Mouse (Mus musculus) lung, embryonic 14.5 days (tissue): ENCODE results near the gene Cd300lb. TPM values are rescaled to one million over a fixed set of nuclear protein-coding genes. Genes with fewer than 3 reads are reported as not detected.

ENCODE experiments used
- ATAC-seq: fragments of 200-750 bp; cut with Nextera tagmentation; 2 replicates; pipeline ENCODE4 v1.8.0; 2017; ENCODE audit warnings: mild to moderate bottlenecking, moderate TSS enrichment, moderate library complexity; ENCODE audit not compliant: insufficient read depth
- DNase-seq: peaks from one replicate; pipeline ENCODE4 v3.0.0-alpha.2; 2015
- H3K27ac ChIP-seq: fragments of 300-500 bp; sonication (generic); 2 replicates; pipeline ENCODE4 v1.5.1; 2014; ENCODE audit warnings: low read depth, mild to moderate bottlenecking, moderate library complexity
- H3K27me3 ChIP-seq: fragments of 300-500 bp; sonication (generic); 2 replicates; pipeline ENCODE4 v1.6.1; 2014; ENCODE audit warnings: low read length, control low read depth; ENCODE audit not compliant: insufficient read depth
- H3K36me3 ChIP-seq: fragments of 300-500 bp; sonication (generic); 2 replicates; pipeline ENCODE4 v1.6.1; 2014; ENCODE audit warnings: control low read depth; ENCODE audit not compliant: insufficient read depth
- H3K4me1 ChIP-seq: fragments of 300-500 bp; sonication (generic); 2 replicates; pipeline ENCODE4 v1.6.1; 2014; ENCODE audit warnings: antibody characterized with exemption, control low read depth; ENCODE audit not compliant: insufficient read depth
- H3K4me2 ChIP-seq: fragments of 300-500 bp; sonication (generic); 2 replicates; pipeline ENCODE4 v1.6.1; 2014; ENCODE audit warnings: mild to moderate bottlenecking
- H3K4me3 ChIP-seq: fragments of 300-500 bp; sonication (generic); 2 replicates; pipeline ENCODE4 v1.5.1; 2014; ENCODE audit warnings: low read depth, low read length
- H3K9ac ChIP-seq: fragments of 300-500 bp; sonication (generic); 2 replicates; pipeline ENCODE4 v1.6.1; 2014
- H3K9me3 ChIP-seq: fragments of 300-500 bp; sonication (generic); 2 replicates; pipeline ENCODE4 v1.6.1; 2016; ENCODE audit warnings: low read depth, low read length, control low read depth
- CTCF ChIP-seq: IDR thresholded peaks from 2 replicates; pipeline ENCODE4 v1.5.1; 2016; ENCODE audit warnings: antibody characterized with exemption, low read depth
- WGBS: fragments of 180-500 bp; shearing (Covaris S2); extraction: QIAGEN DNeasy Blood & Tissue Kit; methylation state at CpG from one replicate; pipeline ENCODE4 v1.1.7; 2014; 5-methylcytosine and 5-hydroxymethylcytosine counted together
- polyA plus RNA-seq: library from polyadenylated mRNA; unstranded; fragments of >200 nt; fragmentation: Nextera tagmentation; extraction: Ambion mirVana; gene quantifications from 2 replicates; pipeline ENCODE4 v1.2.1, GENCODE M21; 2014

The Cd300lb gene
- polyA plus RNA-seq, 1 experiment from 2014 or later: 0.36 TPM

GRCm38 (mm10) chr11:114876176-114876575 is 58.0 kb downstream of the Cd300lb start:
- no peak for TF ChIP-seq CTCF
- Histone ChIP-seq H3K9me3 (no peaks in the 10 kb centered on the region), H3K4me3 (no peak overlapping the region), H3K27ac (no peak overlapping the region), H3K36me3 (peaks cover 6% of the 10 kb centered on the region), H3K27me3 (no peaks in the 10 kb centered on the region), H3K9ac (no peak overlapping the region), H3K4me1 (no peaks in the 10 kb centered on the region; the same call in 1 of the 2 replicates), H3K4me2 (no peak overlapping the region)
- ATAC-seq: no peak
- 44% methylated on average over 7 of the region's 7 CpGs for WGBS
- no peak for DNase-seq

DNA sequence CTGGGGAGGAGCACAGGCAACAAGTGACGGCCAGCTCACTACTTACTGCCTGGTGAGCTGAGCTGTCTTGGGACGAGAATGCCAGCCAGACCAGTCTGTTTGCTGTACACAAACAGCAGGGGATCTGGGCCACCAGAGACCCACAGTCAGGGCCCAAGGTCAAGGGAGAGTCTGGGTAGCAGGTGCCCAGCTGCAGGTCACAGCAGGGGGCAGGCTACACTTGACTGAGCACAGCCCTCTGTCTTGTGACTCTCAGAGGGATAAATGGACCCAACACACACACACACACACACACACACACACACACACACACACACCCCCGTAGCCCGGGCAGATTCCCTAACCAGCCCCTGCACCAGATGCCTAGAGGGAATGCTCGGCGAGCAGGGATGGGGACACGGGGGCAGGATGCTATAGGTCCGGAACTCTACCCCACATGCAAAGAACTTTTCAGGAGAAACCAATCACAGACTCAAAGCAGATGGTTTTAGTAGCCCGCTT is 58.8 kb downstream of the Cd300lb start:
- Histone ChIP-seq H3K36me3 (peaks cover 15% of the 10 kb centered on the region), H3K4me3 (no peak overlapping the region), H3K9ac (no peak overlapping the region), H3K4me2 (no peak overlapping the region), H3K27me3 (no peaks in the 10 kb centered on the region), H3K9me3 (no peaks in the 10 kb centered on the region), H3K4me1 (no peaks in the 10 kb centered on the region; the same call in 1 of the 2 replicates), H3K27ac (no peak overlapping the region)
- ATAC-seq: no peak
- DNase-seq: no peak
- 12% methylated on average over 9 of the region's 9 CpGs for WGBS
- TF ChIP-seq CTCF: no peak

DNA sequence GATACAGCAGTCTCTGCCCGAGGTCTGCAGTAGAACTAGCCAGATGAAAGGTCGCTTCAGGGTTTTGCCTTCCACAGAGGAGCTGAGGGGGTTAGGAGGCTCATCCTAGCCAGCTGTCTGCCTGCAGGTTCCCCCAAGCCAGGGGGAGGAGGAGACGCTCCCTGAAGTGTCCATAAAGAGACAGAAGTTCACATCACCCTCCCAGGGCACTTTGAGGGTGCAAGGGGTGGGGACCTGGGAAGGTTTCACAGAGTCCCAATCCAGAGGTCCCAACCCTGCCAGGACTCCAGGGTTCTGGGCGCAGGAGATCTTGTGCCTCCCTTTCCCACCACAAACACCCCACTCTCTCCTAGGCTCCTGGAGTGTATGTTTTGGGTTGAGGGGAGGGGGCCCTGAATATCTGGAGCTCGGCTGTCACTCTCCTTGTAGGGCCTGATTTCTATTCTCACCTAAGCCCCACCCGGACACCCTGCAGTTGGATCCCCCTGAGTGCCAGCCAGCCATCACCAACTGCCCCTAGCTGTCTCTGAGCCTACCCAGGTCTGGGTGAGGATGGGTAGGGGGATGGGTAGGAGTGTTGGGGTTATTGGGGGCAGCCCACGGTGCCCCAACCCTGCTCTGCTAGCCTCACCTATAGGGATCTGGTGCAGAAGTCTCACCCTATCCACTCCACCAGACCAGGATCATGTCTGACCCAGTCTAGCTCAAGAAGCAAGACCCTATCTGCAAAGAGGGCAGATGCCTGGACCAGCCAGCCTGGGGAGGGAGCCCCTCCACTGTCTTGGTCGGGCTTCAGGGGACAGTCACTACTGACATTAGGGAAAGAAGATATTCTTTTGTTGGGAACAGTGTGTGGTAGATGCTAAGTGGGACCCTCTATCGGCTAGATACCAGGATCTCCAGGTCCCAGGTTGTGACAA is 59.7 kb downstream of the Cd300lb start:
- no peak overlapping the region for H3K27ac ChIP-seq
- WGBS: 45% methylated on average over 9 of the region's 9 CpGs
- ATAC-seq: no peak

GRCm38 (mm10) chr11:114873022-114873817 is 61.0 kb downstream of the Cd300lb start:
- Histone ChIP-seq H3K9ac (no peak overlapping the region), H3K4me3 (no peak overlapping the region), H3K36me3 (peaks cover 17% of the 10 kb centered on the region), H3K4me1 (no peaks in the 10 kb centered on the region; the same call in 1 of the 2 replicates), H3K9me3 (no peaks in the 10 kb centered on the region), H3K27ac (peak overlapping the region; percentile 2; the same call in 1 of the 2 replicates), H3K4me2 (no peak overlapping the region), H3K27me3 (no peaks in the 10 kb centered on the region)
- 33% methylated on average over 6 of the region's 6 CpGs for WGBS
- ATAC-seq (no peak), DNase-seq (no peak)
- no peak for TF ChIP-seq CTCF

More for the DNA sequence above, 59.7 kb downstream of the Cd300lb start:
- no peak for DNase-seq
- H3K9me3 ChIP-seq: no peaks in the 10 kb centered on the region
- no peak for TF ChIP-seq CTCF
- H3K4me2 ChIP-seq: no peak overlapping the region
- H3K4me1 ChIP-seq: no peaks in the 10 kb centered on the region; the same call in 1 of the 2 replicates
- no peak overlapping the region for H3K4me3 ChIP-seq
- H3K36me3 ChIP-seq: peaks cover 17% of the 10 kb centered on the region
- no peaks in the 10 kb centered on the region for H3K27me3 ChIP-seq
- no peak overlapping the region for H3K9ac ChIP-seq

Other genes starting within 250 kb of the Cd300lb start
- 0.16 and 0.85 TPM in 2 replicates for gene Dnaic2, start 207.0 kb downstream of the Cd300lb start, polyA plus RNA-seq
- gene Kif19a, start 169.0 kb downstream of the Cd300lb start, polyA plus RNA-seq: 0.29 TPM in 1 of 2 replicates, not detected in the other
- gene Btbd17, start 138.4 kb downstream of the Cd300lb start, polyA plus RNA-seq: 0.65 and 1.3 TPM in 2 replicates
- gene Gpr142, start 135.5 kb downstream of the Cd300lb start, polyA plus RNA-seq: 0.28 TPM in 1 of 2 replicates, not detected in the other
- 34.7 and 39.2 TPM in 2 replicates for gene Gprc5c, start 83.2 kb downstream of the Cd300lb start, polyA plus RNA-seq
- 0.75 and 1.7 TPM in 2 replicates for gene Cd300a, start 44.3 kb downstream of the Cd300lb start, polyA plus RNA-seq
- gene Cd300c, start 34.8 kb upstream of the Cd300lb start, polyA plus RNA-seq: not detected in 2 replicates
- 0.11 and 0.29 TPM in 2 replicates for gene Cd300ld, start 55.5 kb upstream of the Cd300lb start, polyA plus RNA-seq
- 2.2 and 3.2 TPM in 2 replicates for gene Cd300c2, start 67.5 kb upstream of the Cd300lb start, polyA plus RNA-seq
- gene Cd300ld2, start 81.8 kb upstream of the Cd300lb start, polyA plus RNA-seq: not detected in 2 replicates
- gene Cd300ld4, start 92.6 kb upstream of the Cd300lb start, polyA plus RNA-seq: not detected in 2 replicates
- not detected in 2 replicates for gene Cd300ld5, start 103.4 kb upstream of the Cd300lb start, polyA plus RNA-seq
- not detected in 2 replicates for gene Cd300ld3, start 114.0 kb upstream of the Cd300lb start, polyA plus RNA-seq
- not detected in 2 replicates for gene Cd300e, start 127.8 kb upstream of the Cd300lb start, polyA plus RNA-seq
- 0.35 and 0.55 TPM in 2 replicates for gene Rab37, start 157.0 kb upstream of the Cd300lb start, polyA plus RNA-seq
- 0.91 and 1.1 TPM in 2 replicates for gene Cd300lf, start 199.6 kb upstream of the Cd300lb start, polyA plus RNA-seq
- gene Slc9a3r1, start 229.0 kb upstream of the Cd300lb start, polyA plus RNA-seq: 52.3 and 52.6 TPM in 2 replicates